Mouse (Mus musculus) v-Abl transformed pro-B cells (cell line): ENCODE data around the gene Mfsd12.

ENCODE experiments used
- in situ Hi-C, 2 experiments: fragments of 400-800 bp; cut with MboI; formaldehyde crosslinking; loops; one replicate each; pipeline ENCODE4 v1.15.1; 2025; ENCODE audit not compliant: unreplicated experiment in 2 of 2

Mfsd12 gene

GRCm38 (mm10) chr10:81396749-81397148 is 39.5 kb downstream of the Mfsd12 start:
- in situ Hi-C loops = loop anchor here in 1 of 2 experiments (5.0 to 25.0 kb wide), 3 partner anchors 136 to 1241 kb away; partner anchors contain the start of gene Tdg

GRCm38 (mm10) chr10:81399296-81399695 is 42.0 kb downstream of the Mfsd12 start:
- in situ Hi-C loops = loop anchor here in 1 of 2 experiments (5.0 to 25.0 kb wide), 3 partner anchors 133 to 1238 kb away; partner anchors contain the start of gene Tdg

- in situ Hi-C loops = loop anchor here (5.0 to 25.0 kb wide), 4 partner anchors 132 to 1237 kb away; partner anchors contain the start of gene Tdg (in 1 of the 2)
Observed at GRCm38 (mm10) chr10:81399798-81400308, 42.6 kb downstream of the Mfsd12 start.

GRCm38 (mm10) chr10:81400371-81401204 is 43.3 kb downstream of the Mfsd12 start:
- in situ Hi-C loops = loop anchor here in 1 of 2 experiments (10.0 kb wide), 1 partner anchor 774 kb away; no protein-coding TSS in a partner anchor

- in situ Hi-C loops = loop anchor here in 1 of 2 experiments (10.0 kb wide), 1 partner anchor 774 kb away; no protein-coding TSS in a partner anchor
Observed at GRCm38 (mm10) chr10:81401205-81401520, 43.9 kb downstream of the Mfsd12 start.

- in situ Hi-C loops = loop anchor here in 1 of 2 experiments (10.0 kb wide), 1 partner anchor 773 kb away; no protein-coding TSS in a partner anchor
Observed at GRCm38 (mm10) chr10:81401521-81402226, 44.4 kb downstream of the Mfsd12 start.

- in situ Hi-C loops = loop anchor here in 1 of 2 experiments (10.0 kb wide), 1 partner anchor 773 kb away; no protein-coding TSS in a partner anchor
Observed at GRCm38 (mm10) chr10:81402227-81402765, 45.0 kb downstream of the Mfsd12 start.

GRCm38 (mm10) chr10:81403511-81403910 is 46.2 kb downstream of the Mfsd12 start:
- in situ Hi-C loops = loop anchor here in 1 of 2 experiments (10.0 kb wide), 1 partner anchor 771 kb away; no protein-coding TSS in a partner anchor

- in situ Hi-C loops = loop anchor here in 1 of 2 experiments (10.0 kb wide), 1 partner anchor 771 kb away; no protein-coding TSS in a partner anchor
Observed at GRCm38 (mm10) chr10:81404082-81404481, 46.8 kb downstream of the Mfsd12 start.

GRCm38 (mm10) chr10:81404720-81405119 is 47.4 kb downstream of the Mfsd12 start:
- in situ Hi-C loops = loop anchor here (5.0 to 10.0 kb wide), 2 partner anchors 38 to 770 kb away; no protein-coding TSS in a partner anchor

GRCm38 (mm10) chr10:81405588-81406201 is 48.4 kb downstream of the Mfsd12 start:
- in situ Hi-C loops = loop anchor here (5.0 to 10.0 kb wide), 2 partner anchors 37 to 769 kb away; no protein-coding TSS in a partner anchor

- in situ Hi-C loops = loop anchor here (5.0 to 10.0 kb wide), 2 partner anchors 36 to 768 kb away; no protein-coding TSS in a partner anchor
Observed at GRCm38 (mm10) chr10:81406504-81407440, 49.5 kb downstream of the Mfsd12 start.

- in situ Hi-C loops = loop anchor here (5.0 to 10.0 kb wide), 2 partner anchors 35 to 767 kb away; no protein-coding TSS in a partner anchor
Observed at GRCm38 (mm10) chr10:81407539-81408423, 50.5 kb downstream of the Mfsd12 start.

GRCm38 (mm10) chr10:81408424-81408729 is 51.1 kb downstream of the Mfsd12 start:
- in situ Hi-C loops = loop anchor here (5.0 to 10.0 kb wide), 2 partner anchors 34 to 766 kb away; no protein-coding TSS in a partner anchor

GRCm38 (mm10) chr10:81408871-81409291 is 51.6 kb downstream of the Mfsd12 start:
- in situ Hi-C loops = loop anchor here (5.0 to 10.0 kb wide), 2 partner anchors 33 to 766 kb away; no protein-coding TSS in a partner anchor

- in situ Hi-C loops = loop anchor here (5.0 to 10.0 kb wide), 2 partner anchors 33 to 765 kb away; no protein-coding TSS in a partner anchor
Observed at GRCm38 (mm10) chr10:81409330-81409729, 52.0 kb downstream of the Mfsd12 start.

- in situ Hi-C loops = no loop called here
Observed at GRCm38 (mm10) chr10:81410350-81410749, 53.1 kb downstream of the Mfsd12 start.
